Mouse (Mus musculus) erythroblast, embryonic 14.5 days (primary cell): Measurements from ENCODE around the gene Igsf9. TPM values are rescaled to one million over a fixed set of nuclear protein-coding genes. Genes with fewer than 3 reads are reported as not detected.
A peak's percentile ranks its signal among the peaks of the same experiment; 100 is the strongest.

ENCODE experiments used
- H3K27me3 ChIP-seq: 2 replicates; pipeline ENCODE4 v1.6.1; 2012; ENCODE audit warnings: inconsistent platforms; ENCODE audit not compliant: control insufficient read depth
- H3K36me3 ChIP-seq: 2 replicates; pipeline ENCODE4 v1.6.1; 2012; ENCODE audit warnings: mild to moderate bottlenecking, inconsistent platforms; ENCODE audit not compliant: control insufficient read depth
- H3K4me1 ChIP-seq: 2 replicates; pipeline ENCODE4 v1.6.1; 2012; ENCODE audit warnings: inconsistent platforms; ENCODE audit not compliant: control insufficient read depth
- H3K4me3 ChIP-seq: replicated peaks from 2 replicates; pipeline ENCODE3; 2012; ENCODE audit warnings: moderate library complexity, mild to moderate bottlenecking, inconsistent platforms
- H3K9me3 ChIP-seq: 2 replicates; pipeline ENCODE4 v1.6.1; 2012; ENCODE audit warnings: low read length, inconsistent platforms, mixed read lengths; ENCODE audit not compliant: control insufficient read depth
- GATA1 ChIP-seq: IDR thresholded peaks from 2 replicates; pipeline ENCODE4 v1.6.1; 2012; ENCODE audit warnings: low read length, inconsistent platforms, mixed read lengths
- TAL1 ChIP-seq: IDR thresholded peaks from 3 replicates; pipeline ENCODE4 v1.6.1; 2012; ENCODE audit warnings: low read length, inconsistent platforms, mixed read lengths
- polyA plus RNA-seq: library from polyadenylated mRNA; stranded (reverse); fragments of >175 nt; gene quantifications from 2 replicates; pipeline ENCODE4 v1.2.3, GENCODE M21; 2012

The Igsf9 gene
- polyA plus RNA-seq, result not detected in 2 replicates

DNA sequence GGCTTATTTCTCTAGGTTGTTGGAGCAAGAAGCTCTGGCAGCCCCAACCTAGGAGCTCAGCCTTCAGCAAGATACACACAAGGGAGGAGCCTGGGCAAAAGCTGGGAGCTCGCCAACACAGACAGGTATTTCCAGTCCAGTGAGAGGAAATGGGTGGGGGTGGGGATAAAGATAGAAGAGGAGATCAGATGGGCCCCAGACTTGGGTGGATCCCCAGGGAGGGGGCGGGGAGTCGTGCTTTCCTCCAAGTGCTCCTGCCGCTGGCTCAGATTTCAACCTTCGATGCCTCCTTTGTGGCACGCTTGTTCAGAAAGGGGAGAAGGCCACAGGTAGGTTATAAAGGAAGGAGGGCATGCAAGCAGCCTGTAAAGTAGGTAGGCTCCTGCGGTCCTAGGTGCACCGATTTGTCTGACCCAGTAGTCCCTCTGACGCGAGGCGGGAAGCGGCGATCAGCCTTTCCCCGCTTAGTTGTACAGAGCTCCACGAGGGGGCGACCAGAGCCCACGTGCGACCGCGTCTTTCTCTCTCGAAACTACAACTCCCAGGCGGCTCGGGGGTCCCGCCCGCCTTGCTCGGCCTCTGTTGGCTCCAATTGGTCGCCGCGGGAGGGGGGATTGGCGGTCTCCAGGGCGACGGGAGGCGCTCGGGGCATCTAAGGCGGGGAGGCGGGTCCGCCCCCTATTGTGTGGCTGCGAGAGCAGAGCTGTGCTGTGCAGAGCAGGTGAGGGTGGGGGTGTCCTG lies at the start of gene Igsf9:
TSS of gene Igsf9 (plus strand) at position 249 of the 741 bp plus-strand sequence.
- H3K27me3 ChIP-seq, result peaks cover 32% of the 10 kb centered on the region
- peak within 1 kb of the TSS; percentile 35 for H3K4me3 ChIP-seq
- peaks cover 3% of the 10 kb centered on the region; the same call in 1 of the 2 replicates for H3K4me1 ChIP-seq
- TF ChIP-seq GATA1 (no peak), TAL1 (no peak)
- H3K36me3 ChIP-seq, result no peaks in the 10 kb centered on the region
- no peaks in the 10 kb centered on the region for H3K9me3 ChIP-seq

DNA sequence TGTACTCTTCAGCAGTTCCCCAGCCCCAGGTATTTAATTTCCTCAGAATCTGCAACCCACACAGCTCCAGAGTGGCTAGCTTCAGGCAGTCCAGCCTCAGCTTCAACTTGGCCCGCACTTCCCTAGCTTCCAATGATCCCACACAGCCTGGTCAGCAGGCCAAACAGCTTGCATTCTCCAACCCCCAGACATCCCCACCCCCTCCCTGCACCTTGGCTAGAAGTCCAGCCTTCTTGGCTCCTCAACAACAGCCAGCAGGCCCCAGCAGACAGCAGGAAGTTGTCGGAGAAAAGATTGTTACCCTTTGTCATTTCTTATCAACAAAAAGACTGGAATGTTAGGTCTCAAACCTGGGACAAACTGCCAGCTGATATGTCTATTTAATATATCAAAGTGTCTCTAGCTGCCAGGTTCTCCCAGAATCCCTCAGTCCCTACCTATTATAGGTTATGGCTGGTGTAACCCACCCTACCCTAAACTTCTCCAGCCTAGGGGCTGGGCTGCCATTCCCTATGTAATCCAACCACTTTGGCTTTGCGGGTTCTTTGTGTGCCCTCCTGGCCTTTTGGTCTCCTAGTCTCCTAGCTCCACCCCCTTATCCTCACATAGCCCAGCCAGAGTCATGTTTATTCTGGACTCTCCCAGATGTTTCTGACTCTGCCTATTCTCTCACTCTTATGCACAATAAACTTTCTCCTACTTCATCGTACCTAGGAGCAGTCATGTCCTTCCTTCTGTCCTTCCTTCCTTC lies 49.6 kb upstream of the Igsf9 start:
- H3K4me1 ChIP-seq, result no peaks in the 10 kb centered on the region
- H3K4me3 ChIP-seq, result no peak overlapping the region
- no peaks in the 10 kb centered on the region for H3K9me3 ChIP-seq
- no peaks in the 10 kb centered on the region for H3K36me3 ChIP-seq
- no peaks in the 10 kb centered on the region for H3K27me3 ChIP-seq
- no peak for TF ChIP-seq TAL1
- no peak for TF ChIP-seq GATA1

DNA sequence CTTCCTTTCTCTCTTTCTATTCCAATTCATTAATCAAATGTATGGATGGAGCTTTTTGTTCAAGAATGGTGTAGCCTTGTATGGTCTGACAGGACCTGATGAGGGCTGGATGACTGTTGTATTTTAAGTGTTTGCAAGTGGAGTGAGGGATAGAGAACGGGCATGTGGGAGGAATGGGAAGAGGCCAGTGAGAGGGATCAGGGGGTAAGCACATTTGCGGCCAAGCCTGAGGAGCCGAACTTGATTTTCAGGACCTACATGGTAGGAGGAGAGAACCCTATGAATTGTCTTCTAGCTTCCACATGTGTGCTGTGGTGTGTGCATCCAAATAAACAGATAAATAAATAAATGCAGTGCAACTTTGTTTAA lies 49.0 kb upstream of the Igsf9 start:
- Histone ChIP-seq H3K27me3 (no peaks in the 10 kb centered on the region), H3K36me3 (no peaks in the 10 kb centered on the region), H3K4me3 (no peak overlapping the region), H3K9me3 (no peaks in the 10 kb centered on the region), H3K4me1 (no peaks in the 10 kb centered on the region)
- TF ChIP-seq GATA1 (no peak), TAL1 (no peak)

DNA sequence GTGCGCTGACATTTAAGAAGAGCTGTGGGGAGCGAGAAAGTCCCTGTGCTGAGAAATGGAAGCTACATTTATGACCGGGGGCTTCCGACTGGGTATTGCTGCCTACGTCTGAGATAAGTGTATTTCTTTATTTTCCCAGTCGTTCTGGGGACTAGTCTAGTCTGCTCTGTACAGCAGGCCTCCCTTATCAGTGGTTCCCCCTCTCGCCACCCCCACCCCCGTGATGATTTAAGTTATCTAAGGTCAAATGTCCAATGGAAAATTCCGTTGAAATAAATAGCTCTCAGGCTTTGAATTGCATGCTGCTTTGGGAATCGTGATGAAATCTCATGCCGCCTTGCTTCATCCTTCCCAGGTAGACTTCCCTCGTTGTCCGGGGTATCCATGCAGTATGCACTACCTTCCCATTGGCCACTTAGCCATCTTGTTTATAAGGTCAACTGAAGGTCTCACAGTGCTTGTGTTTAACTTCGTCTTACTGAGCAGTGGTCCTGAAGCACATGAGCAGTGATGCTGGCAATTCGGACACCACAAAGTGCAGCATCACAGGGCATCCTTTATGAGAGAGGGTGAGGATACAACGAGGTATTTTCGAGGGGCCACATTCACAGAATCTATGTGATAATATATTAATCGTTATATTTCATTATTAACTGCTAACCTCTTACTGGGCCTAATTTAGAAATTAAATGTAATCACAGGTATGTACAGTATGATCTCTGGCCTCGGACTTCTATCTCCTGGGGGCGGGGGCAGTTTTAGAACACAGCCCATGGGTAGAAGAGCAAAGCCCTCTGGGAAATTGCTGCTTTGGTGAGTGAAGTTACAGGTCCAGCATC lies 48.4 kb upstream of the Igsf9 start:
- Histone ChIP-seq H3K27me3 (no peaks in the 10 kb centered on the region), H3K9me3 (no peaks in the 10 kb centered on the region), H3K4me1 (no peaks in the 10 kb centered on the region), H3K36me3 (no peaks in the 10 kb centered on the region), H3K4me3 (no peak overlapping the region)
- no peak for TF ChIP-seq GATA1
- no peak for TF ChIP-seq TAL1

DNA sequence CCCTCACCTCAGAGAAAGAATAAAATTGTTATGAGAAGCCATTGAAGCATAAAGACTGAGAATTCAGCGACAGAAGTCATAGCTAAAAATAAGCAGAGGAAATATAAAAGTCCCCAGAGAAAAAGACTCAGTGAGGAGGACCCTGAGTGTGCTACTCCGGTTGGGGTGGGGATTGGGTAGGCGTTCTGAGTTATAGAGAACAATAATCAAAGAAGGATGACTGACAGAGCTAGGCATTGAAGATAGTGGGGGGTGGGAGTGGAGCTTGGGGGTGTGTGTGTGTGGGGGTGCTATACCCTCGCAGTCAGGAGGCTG lies 47.8 kb upstream of the Igsf9 start:
- Histone ChIP-seq H3K9me3 (no peaks in the 10 kb centered on the region), H3K4me3 (no peak overlapping the region), H3K4me1 (no peaks in the 10 kb centered on the region), H3K27me3 (no peaks in the 10 kb centered on the region), H3K36me3 (no peaks in the 10 kb centered on the region)
- TF ChIP-seq TAL1, result no peak
- no peak for TF ChIP-seq GATA1

DNA sequence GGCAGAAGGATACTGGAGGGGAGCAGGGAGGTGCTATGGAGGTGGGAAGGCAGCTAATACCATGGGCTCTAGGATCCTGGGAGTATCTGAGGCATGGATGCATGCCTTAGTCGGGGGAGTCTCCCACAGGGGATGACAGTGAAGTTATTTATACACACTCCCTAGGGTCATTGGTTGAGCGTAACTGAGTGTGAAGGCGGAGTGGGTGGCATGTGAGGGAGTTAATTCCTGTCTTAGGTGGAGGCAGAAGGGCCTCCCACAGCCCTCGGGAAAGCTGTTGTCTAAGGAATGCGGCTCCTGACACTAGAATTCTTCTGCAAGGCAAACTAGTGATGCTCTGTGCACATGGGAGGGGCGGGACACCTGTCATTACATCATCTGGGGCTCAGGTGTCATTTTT lies 44.8 kb upstream of the Igsf9 start:
- H3K36me3 ChIP-seq, result no peaks in the 10 kb centered on the region
- no peaks in the 10 kb centered on the region for H3K4me1 ChIP-seq
- no peak for TF ChIP-seq GATA1
- TF ChIP-seq TAL1, result no peak
- H3K4me3 ChIP-seq, result no peak overlapping the region
- H3K27me3 ChIP-seq, result no peaks in the 10 kb centered on the region
- H3K9me3 ChIP-seq, result no peaks in the 10 kb centered on the region

DNA sequence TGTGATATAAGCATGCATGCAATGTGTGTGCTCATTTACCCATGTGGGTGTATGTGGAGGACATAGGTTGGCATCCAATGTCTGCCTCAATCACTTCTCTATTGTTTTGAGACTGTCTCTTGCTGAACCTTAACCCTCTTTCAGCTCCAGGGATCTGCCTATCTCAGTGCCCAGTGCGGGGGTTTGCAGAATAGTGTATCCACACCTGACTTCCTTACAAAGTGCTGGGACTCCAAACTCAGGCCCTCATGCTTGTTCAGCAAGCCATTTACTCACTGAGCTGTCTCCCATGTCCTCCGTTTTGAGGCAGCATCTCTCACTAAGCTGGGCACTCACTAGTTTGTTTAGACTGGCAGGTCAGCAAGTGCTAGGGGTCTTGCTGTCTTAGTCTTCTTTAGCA lies 43.0 kb upstream of the Igsf9 start:
- no peaks in the 10 kb centered on the region for H3K9me3 ChIP-seq
- no peaks in the 10 kb centered on the region for H3K27me3 ChIP-seq
- H3K36me3 ChIP-seq, result no peaks in the 10 kb centered on the region
- no peak for TF ChIP-seq TAL1
- no peak for TF ChIP-seq GATA1
- no peak overlapping the region for H3K4me3 ChIP-seq
- H3K4me1 ChIP-seq, result no peaks in the 10 kb centered on the region

DNA sequence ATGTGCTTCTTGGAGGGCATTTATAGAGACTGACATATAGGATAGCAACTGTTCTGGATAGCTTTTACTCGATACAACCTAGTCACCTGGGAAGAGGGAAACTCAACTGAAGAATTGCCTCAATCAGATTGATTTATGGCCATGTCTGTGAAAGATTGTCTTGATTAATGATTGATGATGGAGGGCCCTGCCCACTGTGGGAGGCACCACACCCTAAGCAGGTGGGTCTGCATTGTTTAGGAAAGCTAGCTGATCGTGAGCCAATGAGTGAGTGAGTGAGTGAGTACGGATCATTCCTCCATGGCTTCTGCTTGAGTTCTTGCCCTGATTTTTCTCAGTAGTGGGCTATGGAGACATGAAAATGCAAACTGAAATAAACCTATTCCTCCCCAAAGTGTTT lies 41.1 kb upstream of the Igsf9 start:
- no peaks in the 10 kb centered on the region for H3K4me1 ChIP-seq
- no peaks in the 10 kb centered on the region for H3K9me3 ChIP-seq
- no peaks in the 10 kb centered on the region for H3K36me3 ChIP-seq
- no peaks in the 10 kb centered on the region for H3K27me3 ChIP-seq
- no peak overlapping the region for H3K4me3 ChIP-seq
- TF ChIP-seq GATA1, result no peak
- no peak for TF ChIP-seq TAL1

DNA sequence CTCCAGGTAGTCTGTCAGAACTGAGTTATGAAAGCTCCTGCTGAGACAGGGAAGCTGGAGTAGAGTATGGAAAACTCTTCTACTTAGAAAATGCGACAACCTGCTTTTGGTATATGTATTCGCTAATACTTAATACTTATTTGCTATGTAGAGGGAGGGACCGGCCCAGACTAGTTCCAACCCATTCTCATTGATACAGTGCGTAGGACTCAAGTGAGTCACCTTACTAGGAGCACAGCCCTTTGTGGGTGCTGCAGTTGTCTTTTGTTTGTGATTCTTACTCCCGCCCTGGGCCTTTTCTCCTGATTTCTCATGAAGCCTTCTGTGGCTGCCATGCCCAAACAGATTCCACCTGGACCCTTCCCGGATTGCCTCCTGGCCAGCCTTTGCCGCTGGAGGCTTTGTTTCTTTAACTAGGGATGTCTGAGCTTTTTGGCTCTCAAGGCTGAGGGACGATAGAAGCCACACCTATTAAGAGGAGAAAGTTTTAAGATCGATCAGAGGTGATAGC lies 39.6 kb upstream of the Igsf9 start:
- Histone ChIP-seq H3K27me3 (no peaks in the 10 kb centered on the region), H3K9me3 (no peaks in the 10 kb centered on the region), H3K36me3 (no peaks in the 10 kb centered on the region), H3K4me3 (no peak overlapping the region), H3K4me1 (no peaks in the 10 kb centered on the region)
- no peak for TF ChIP-seq TAL1
- TF ChIP-seq GATA1, result no peak
